Mouse (Mus musculus): ENCODE measurements at regions not wholly inside any gene's neighbourhood (a gene's known extent, or its start where the extent isn't known, plus 50 kb on each side); places are given as distances from the start of the nearest gene placed in this dataset.

GRCm38 (mm10) chr12:118401377-118401776, 100.1 kb upstream of the Sp4 start:
- no peak for TF ChIP-seq CTCF (IDR thresholded peaks at IDR 0.05; ENCODE audit: extremely low read depth, insufficient read length, insufficient replicate concordance, low read depth, low read length)
- TF ChIP-seq POLR2A (IDR thresholded peaks at IDR 0.05; ENCODE audit: low read depth, low read length) = no peak
